Mouse (Mus musculus) lung, adult 2 months (tissue): ENCODE data around the gene 1700034J05Rik.

Source experiments
- CTCF ChIP-seq: fragments of 200-500 bp; IDR thresholded peaks from 2 replicates; pipeline ENCODE4 v1.5.1; 2011; ENCODE audit warnings: mild to moderate bottlenecking, low read length, control low read depth; ENCODE audit not compliant: insufficient read depth
- POLR2A ChIP-seq: fragments of 200-500 bp; IDR thresholded peaks from 2 replicates; pipeline ENCODE4 v1.6.1; 2011; ENCODE audit warnings: low read depth, mild to moderate bottlenecking, control low read depth, low read length, borderline replicate concordance; ENCODE audit errors: extremely low read depth

DNA sequence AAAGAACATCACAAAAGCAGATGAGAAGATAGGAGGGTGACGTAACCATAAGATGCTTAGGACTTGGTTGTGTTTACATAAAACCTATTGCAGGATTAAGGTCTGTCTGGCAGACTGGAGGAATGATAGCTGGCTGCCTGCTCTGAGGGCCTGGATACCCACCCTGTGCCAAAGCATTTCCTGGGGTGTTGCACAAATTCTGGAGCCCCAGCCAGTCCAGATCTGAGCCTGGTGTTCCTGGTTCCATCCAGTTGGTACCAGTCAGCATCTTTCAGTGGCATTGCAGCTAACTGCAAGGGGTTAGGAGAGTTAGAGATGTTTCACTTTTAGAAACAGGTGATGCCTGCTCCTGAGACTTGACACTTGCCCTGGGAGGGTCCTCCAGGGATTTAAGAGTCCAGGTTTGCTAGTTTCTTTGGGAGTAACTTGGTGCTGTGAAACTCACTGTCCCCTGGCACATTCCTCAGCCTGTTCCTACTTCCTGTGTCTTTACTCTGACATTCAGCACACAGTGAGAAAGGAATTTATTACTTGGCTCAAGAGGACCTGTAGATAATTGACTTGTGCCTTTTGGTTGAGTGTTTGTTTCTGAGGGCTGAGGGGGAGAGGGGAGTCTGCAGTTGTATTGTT is 25.0 kb upstream of the 1700034J05Rik start:
- TF ChIP-seq POLR2A, result no peak
- TF ChIP-seq CTCF, result no peak
